Mouse (Mus musculus) spleen, adult 2 months (tissue): ENCODE measurements around the gene Nek8.

Source experiments
- CTCF ChIP-seq: fragments of 200-500 bp; IDR thresholded peaks from 2 replicates; pipeline ENCODE4 v1.5.1; 2011; ENCODE audit warnings: mild to moderate bottlenecking, inconsistent platforms; ENCODE audit not compliant: insufficient read depth, insufficient read length, insufficient replicate concordance; ENCODE audit errors: extremely low read depth
- POLR2A ChIP-seq: fragments of 200-500 bp; IDR thresholded peaks from 2 replicates; pipeline ENCODE4 v1.6.1; 2011; ENCODE audit warnings: low read depth, low read length, inconsistent platforms

DNA sequence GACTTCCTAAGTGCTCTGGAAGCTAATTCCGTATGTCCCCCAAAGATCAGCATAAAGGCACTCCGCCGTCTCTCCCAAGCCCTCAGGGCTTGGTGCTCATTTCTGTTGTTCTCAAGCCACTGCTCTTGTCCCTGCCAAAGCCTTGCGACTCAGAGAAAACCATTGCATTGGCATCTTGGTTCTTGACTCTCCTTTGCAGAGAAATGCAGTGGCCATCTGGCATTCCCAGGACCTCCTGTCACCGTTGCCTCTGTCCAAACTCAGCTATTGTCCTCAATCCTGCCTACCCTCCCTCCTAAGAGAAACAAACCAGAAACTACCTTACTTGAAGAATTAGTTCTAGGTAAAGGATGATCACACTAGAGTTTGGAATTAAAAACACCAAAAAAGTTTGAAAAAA lies 20.8 kb downstream of the Nek8 start:
- no peak for TF ChIP-seq CTCF
- TF ChIP-seq POLR2A = no peak
